Mouse (Mus musculus): Measurements from ENCODE around the gene Pak4.

GRCm38 (mm10) chr7:28591862-28592261 lies 6.1 kb downstream of the Pak4 start:
- no peak for TF ChIP-seq GATA1 (IDR thresholded peaks at IDR 0.05; ENCODE audit: low read length)
- TF ChIP-seq TAL1 (IDR thresholded peaks at IDR 0.05; ENCODE audit: low read length) = no peak
